Mouse (Mus musculus): ENCODE results near the gene Rnf144b.

The Rnf144b gene

GRCm38 (mm10) chr13:47223576-47224538, 101.4 kb downstream of the Rnf144b start:
- DNase-seq (ENCODE audit: low spot score): no peak

DNA sequence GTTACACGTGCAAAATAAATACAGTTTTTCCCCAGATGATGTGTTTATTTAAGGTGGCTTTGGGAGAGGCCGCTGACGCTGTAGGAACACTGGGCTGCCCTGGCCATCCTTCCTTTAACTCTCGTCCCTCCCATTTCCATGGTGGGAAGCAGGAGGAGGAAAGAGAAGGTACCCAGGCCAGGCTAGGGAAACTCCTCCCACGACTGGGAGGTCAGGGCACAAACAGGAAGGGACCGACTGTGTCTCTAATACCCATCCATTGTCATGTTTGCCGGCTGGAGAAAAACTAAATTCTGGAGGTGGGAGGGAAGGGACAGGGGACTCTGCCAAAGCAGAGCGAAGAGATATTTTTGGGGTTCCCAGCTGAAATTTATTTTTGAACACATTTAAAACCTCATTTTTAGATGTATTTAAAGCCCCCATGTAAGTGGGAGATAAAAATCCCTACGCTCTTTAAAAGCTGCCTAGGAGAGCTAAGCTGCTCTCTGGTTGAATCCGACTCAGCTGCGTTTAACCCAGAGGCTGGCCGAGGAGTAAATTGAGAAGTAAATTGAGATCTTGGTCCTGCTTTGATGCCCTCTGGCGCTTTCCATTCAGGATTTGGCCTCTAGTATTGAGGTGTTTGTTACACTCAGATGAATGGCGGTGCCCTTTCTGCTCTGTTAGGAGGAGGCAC, 102.3 kb downstream of the Rnf144b start:
- no peak for DNase-seq (ENCODE audit: low spot score)

DNA sequence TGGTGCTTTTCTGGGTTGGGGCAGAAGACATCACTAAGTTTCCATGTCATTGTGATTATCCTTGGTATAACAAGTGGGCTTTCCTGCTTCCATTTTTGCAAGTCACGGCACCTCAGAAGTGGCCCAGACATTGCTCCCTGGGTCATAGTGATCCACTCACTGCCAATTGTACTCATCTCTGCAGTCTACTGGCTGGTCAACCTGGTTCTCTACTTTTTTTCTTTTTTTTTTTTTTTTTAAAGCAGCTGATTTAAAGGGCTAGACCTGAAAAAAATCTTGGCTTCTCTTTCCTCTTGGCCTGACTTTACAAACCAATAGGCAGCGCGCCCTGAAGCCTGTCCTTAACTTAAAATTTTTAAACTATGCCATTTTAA, 102.9 kb downstream of the Rnf144b start:
- no peak for DNase-seq (ENCODE audit: low spot score)

DNA sequence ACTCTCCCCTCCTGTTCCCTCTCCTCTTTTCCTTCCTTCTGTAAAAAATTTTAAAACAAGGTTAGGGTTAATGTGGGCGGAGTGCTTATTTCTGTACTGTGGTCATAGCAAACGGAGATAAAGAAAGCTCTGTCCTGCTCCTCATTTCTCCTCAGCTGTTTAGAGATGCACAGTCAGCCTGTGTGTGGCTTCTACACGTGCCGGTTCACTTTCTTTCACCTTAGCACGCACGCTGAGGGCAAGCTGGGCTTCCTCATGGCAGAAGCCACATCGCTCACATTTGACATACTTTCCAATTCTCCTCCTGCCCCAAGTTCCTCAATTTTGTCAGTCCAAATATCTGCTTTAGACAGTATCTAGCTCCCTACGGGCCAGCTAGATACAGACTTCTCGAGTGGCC, 103.3 kb downstream of the Rnf144b start:
- DNase-seq (ENCODE audit: low spot score): no peak

GRCm38 (mm10) chr13:47226521-47226920, 104.1 kb downstream of the Rnf144b start:
- no peak for DNase-seq (ENCODE audit: low spot score)

- DNase-seq (ENCODE audit: low spot score): no peak
Measured at GRCm38 (mm10) chr13:47228201-47228600, 105.7 kb downstream of the Rnf144b start.

DNA sequence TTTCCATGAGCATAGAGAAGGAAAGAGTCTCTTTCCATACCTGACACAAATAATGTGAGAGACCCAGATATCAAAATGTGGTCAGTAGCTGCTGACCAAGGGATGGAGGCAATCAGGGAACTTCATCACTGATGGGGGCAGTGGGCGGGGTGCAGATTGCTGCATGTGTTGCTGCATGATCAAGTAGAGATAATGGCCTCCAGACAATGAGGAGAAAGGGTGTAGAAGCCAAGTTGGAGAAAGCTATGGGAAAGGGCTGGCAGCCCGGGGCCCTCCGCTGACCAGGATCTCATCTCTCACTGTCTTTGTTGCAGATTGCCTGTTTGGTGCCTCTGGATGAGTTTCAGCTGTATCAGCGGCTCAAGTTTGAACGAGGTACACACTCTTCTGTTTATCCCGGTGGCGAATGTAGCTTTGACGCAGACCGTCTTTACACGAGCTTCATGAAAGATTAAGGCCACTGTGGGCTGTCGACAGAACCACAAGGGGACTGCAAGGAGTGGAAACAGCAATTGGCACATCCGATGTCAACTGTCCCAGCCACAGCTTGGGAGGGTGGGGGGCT, 106.3 kb downstream of the Rnf144b start:
- no peak for DNase-seq (ENCODE audit: low spot score)

GRCm38 (mm10) chr13:47232163-47232562, 109.7 kb downstream of the Rnf144b start:
- DNase-seq (ENCODE audit: low spot score): no peak

GRCm38 (mm10) chr13:47237376-47237775, 114.9 kb downstream of the Rnf144b start:
- DNase-seq (ENCODE audit: low spot score): no peak

DNA sequence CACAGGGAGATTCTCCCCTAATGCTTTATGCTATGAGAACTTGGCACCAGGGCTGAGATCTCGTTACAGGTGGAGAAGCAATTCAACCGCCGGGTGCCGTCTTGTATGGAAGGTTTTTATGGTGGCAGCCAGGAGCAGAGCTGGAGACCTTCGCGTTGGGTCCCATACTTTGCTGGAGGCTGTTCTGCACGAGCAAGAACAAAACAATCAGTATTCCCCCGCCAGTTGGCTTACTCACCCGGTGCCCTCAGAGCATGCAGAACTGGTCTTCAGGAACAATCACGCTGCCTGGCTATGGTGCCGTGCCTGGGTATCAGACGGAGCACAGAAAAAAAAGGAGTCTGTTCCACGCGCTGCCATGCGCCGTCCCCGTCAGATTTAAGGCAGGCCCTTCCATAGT, 115.7 kb downstream of the Rnf144b start:
- DNase-seq (ENCODE audit: low spot score): no peak

- DNase-seq (ENCODE audit: low spot score): no peak
Measured at GRCm38 (mm10) chr13:47243569-47243968, 121.1 kb downstream of the Rnf144b start.

DNA sequence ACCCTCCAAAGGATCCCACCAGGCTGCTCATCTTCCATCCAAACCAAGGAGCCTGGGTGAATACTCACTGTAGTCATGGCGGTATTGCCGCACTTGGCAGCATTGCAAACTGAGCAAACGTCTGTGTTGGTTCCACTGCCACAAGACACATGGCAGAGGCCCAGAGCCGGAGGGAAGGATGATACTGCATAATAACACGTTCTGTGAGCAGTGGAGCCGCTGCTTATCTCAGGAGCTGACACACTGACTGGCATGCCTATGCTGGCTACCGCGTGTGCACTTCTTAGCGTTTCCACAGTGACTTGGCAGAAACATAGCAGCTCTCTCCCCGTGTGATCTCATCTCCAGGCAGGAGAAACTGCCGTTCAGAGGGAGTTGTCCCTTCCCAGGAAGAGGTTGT, 122.3 kb downstream of the Rnf144b start:
- DNase-seq (ENCODE audit: low spot score): no peak

DNA sequence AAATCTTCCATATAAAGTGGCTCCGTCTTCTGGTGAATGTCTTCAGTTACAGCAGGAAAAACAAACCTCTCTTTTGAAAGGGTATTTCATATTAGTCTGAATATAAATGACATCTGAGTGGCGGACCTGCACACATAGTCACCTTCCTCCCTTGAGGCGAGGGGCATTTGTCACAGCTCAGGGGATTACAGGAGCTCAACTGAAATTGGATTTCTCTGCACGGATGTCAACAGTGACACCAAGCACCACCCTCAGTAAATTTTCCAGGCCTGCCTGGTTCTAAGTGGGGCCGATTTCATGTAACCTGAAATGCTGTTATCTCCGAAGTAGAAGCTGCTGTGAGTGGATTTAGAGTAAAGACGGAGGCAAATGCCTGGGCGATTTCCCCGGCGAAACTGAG, 124.0 kb downstream of the Rnf144b start:
- no peak for DNase-seq (ENCODE audit: low spot score)

DNA sequence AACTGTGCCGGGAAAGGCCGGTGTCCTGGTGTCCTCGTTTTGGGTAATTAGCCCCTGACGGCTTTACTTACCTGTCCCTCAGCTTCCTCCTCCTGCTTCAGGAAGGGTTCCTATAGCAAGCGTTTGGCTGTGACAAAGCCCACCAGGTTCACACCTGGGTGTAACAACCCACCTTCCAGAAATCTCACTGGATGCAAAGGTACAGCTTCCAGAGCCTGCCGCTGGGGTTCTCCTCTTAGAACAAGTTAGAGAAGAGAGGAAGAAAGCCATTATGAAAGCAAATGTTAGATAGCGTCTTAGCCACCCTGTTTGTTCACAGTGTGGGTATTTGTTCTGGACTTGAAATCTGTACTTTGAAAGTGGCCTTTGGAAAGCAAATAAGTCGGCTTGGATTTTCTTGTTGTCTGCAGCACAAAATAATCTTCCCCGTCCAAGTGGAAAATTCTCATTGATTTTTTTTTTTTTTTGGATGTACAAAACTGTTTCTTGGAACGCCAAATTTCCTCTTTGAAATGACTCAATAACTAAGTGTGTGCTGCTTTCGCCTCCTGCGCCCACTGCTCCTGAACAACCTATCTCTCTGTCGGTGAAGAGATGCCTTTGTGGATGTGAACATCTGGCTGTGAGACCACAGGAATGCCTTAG, 124.8 kb downstream of the Rnf144b start:
- no peak for DNase-seq (ENCODE audit: low spot score)

DNA sequence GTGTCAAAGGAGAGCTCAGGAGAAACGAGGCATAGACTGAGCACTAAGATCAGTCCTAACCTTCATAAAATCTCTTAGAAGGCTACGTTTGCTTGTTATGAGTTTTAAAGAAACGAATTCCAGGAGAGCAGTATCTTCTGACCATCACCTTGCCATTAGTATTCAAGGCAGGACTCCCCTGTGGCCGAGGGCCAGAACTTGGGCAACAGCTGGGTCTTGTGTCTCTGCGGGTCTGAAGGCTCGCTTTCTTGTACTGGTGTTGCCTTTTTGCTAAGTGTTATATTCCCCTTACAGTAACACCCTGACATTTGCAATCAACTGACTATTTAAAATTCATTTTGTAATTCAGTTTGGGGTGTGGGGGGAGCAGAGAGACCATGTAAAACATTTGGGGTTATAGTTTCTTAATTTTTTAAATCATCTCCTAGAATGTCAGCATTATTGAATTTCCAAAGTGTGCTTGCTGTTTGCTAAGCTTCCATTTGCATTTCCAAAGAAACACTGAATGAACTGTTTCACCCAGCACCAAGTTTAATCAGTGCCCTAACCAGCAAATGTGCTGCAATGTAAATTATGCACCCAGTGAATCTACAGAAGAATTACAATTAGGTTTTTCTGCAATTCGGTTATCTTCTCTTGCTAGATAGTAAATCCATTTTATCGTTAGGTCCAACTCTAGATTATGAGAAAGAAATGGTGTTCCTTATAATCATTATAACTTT, 126.0 kb downstream of the Rnf144b start:
- no peak for DNase-seq (ENCODE audit: low spot score)

GRCm38 (mm10) chr13:47250615-47251014, 128.2 kb downstream of the Rnf144b start:
- DNase-seq (ENCODE audit: low spot score): no peak

- no peak for DNase-seq (ENCODE audit: low spot score)
Measured at GRCm38 (mm10) chr13:47251114-47251764, 128.8 kb downstream of the Rnf144b start.

GRCm38 (mm10) chr13:47253711-47254110, 131.3 kb downstream of the Rnf144b start:
- DNase-seq (ENCODE audit: low spot score): no peak

GRCm38 (mm10) chr13:47259297-47259696, 136.8 kb downstream of the Rnf144b start:
- DNase-seq (ENCODE audit: low spot score): no peak

DNA sequence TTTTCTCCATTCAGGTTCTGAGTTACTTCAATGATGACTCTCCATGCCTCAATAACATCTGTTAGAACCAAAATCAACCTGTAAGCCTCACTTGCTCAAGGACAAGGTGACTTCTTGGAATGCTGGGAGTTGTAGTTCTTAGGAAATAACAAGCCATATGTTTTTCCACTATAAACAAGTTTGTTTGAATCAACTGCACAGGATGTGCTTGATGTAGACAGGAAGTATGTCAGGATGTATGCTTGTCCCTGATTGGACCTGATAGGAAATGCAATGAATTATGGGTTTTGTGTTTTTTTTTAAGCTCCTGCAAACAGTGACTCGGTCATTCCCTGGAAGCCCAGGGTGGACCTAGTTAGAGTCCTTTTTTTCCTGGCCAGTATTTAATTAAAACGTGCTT, 139.5 kb downstream of the Rnf144b start:
- DNase-seq (ENCODE audit: low spot score): no peak

DNA sequence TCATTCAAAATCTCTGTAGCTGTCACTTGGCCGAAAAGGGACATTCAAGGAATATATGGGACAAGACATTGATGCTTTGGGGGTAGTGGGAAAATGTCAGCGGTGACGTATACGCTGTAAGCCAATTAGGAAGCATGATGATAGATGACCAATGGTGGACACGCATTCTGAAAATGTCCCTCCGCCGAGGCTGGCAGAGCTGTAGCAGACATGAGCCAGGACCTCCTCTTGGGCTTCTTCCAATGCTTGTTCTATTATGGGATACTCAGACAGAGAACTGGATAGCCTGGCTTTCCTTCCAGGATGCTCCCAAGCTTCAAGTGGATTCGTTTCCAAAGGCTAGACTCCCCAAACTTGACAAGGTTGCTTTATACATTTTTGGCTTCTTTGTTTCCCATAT, 141.9 kb downstream of the Rnf144b start:
- no peak for DNase-seq (ENCODE audit: low spot score)

Measured in ovary, postnatal 10 days (tissue).